Mouse (Mus musculus) spleen, postnatal 10 days (tissue): Measurements from ENCODE around the gene Gabbr2.

ENCODE experiments used
- DNase-seq, 2 experiments: peaks; one replicate each; pipeline ENCODE4 v3.0.0; 2021 to 2022; ENCODE audit warnings: low spot score in 2 of 2

Gene Gabbr2

DNA sequence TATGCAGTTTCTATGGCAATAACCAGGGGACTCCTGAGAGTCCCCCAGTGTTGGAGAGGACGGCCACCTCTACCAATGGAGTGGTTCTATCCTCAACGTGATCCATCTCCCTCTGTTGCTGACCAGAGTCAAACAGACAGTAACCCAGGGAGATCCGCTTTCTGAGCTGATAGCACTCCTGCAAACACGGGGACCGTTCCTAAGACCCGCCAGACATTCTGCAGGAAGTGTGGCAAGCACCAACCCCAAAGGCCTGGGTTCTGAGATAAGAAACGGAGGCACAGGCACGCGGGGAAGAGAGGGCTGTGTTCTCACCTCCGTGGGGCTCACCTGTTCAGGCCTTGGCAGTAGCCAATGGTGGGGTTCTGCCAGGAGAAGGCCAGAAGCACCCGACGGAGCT lies 378.1 kb downstream of the Gabbr2 start:
- no peak for DNase-seq
